Mouse (Mus musculus) heart, adult 11 months (tissue): Measurements from ENCODE around the gene Agbl4.
"Not testable (repeated sequence)": the region's sequence is repeated elsewhere in the genome, so short reads cannot be mapped to it uniquely, and the experiment has no call there.

Experiments used
- DNase-seq: peaks from one replicate; pipeline ENCODE4 v3.0.0; 2022

Gene Agbl4

DNA sequence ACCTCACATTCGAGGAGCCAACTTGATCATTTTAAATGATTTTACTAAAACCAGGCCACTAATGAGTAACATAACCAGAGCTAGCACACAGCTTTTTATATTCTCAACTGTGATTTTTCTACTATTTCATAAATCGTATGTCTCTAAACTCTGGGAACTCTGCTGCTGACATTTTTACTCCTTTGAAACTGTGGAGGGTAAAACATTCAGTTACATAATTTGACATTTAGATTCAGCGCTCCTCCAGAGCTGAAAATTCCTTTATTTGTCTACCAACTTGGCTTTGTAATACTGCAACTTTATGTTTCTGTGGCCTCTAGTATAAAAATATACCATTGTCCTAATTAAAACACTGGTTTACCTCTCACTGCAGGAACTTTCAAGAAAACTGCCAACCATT lies 523.6 kb downstream of the Agbl4 start:
- DNase-seq: no peak

DNA sequence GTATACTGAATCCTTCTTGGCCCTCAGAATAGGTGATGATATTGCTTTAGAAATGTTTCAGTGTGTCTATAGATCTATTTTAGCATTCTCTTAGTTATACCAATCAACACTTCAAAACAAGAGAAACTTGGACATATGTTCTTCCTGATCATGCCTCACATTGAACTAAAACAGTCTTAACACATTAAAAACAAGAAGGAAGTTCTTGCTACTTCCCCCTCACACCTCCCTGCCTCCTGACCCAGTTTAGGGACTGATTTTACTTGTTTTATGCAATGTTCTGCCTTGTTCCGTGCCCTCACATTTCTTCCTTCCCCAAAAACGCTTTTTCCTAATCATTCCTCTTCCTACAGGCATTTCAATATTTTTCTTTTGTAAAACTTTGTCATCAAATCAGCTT lies 604.2 kb downstream of the Agbl4 start:
- DNase-seq: no peak

GRCm38 (mm10) chr4:111004719-111005479 lies 607.4 kb downstream of the Agbl4 start:
- DNase-seq: no peak

DNA sequence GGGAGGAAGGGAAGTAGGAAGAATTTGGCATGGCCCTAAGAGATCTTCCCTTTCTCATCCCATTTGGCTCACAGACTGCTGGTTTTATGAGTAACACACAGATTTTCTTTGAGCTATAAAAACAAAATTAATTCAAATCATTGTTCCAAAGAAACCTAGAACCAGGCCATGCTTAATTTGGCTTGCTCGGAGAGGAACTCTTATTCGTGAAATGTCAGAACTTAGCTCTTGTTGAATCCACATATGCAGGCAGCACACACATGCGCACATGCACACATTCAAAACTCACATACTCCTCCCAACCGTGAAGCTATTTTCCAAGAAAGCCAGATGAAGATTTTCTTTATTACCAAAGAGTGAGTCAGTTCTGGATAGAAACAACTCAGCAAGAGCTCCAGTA lies 621.9 kb downstream of the Agbl4 start:
- DNase-seq: no peak

DNA sequence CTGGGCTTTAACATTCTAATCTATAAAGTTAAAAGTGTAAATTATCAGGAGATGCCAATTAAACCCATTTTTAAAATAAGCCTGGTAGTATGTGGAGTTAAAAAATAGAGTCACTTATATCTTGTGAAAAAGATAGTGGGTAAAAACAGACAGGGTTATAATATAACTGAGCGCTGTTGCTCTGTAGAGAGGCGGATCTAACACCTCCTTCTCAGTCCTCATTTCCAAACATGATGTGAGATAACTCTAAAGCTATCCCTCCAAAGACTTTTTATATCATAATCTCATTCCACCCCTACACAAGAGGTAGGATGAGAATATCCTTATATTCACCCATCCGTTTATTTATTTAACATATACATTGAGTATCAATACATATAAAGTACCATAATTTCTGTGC lies 669.9 kb downstream of the Agbl4 start:
- DNase-seq: no peak

GRCm38 (mm10) chr4:111073738-111074497 lies 676.5 kb downstream of the Agbl4 start:
- no peak for DNase-seq

- DNase-seq: no peak
Measured at GRCm38 (mm10) chr4:111074701-111075154, 677.3 kb downstream of the Agbl4 start.

- DNase-seq: no peak
Measured at GRCm38 (mm10) chr4:111077810-111078209, 680.3 kb downstream of the Agbl4 start.

DNA sequence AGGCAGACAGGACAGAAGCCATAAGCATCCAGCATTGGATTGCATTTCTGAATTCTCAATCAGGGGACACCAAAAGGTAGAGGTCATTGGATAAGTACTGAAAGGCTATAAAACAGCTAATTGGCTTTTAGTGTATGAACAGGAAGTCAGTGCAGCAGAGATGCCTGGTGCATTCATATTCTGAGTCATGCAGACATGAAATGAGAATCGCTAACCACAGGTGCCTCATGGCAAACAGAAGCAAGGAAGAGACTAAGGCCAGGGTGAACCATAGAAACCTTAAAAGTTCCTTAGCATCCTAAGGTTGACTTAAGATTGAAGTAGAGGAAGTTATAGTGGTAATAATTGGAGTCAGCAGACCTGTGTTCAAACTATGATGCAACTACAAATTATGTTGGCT lies 687.9 kb downstream of the Agbl4 start:
- DNase-seq: no peak

DNA sequence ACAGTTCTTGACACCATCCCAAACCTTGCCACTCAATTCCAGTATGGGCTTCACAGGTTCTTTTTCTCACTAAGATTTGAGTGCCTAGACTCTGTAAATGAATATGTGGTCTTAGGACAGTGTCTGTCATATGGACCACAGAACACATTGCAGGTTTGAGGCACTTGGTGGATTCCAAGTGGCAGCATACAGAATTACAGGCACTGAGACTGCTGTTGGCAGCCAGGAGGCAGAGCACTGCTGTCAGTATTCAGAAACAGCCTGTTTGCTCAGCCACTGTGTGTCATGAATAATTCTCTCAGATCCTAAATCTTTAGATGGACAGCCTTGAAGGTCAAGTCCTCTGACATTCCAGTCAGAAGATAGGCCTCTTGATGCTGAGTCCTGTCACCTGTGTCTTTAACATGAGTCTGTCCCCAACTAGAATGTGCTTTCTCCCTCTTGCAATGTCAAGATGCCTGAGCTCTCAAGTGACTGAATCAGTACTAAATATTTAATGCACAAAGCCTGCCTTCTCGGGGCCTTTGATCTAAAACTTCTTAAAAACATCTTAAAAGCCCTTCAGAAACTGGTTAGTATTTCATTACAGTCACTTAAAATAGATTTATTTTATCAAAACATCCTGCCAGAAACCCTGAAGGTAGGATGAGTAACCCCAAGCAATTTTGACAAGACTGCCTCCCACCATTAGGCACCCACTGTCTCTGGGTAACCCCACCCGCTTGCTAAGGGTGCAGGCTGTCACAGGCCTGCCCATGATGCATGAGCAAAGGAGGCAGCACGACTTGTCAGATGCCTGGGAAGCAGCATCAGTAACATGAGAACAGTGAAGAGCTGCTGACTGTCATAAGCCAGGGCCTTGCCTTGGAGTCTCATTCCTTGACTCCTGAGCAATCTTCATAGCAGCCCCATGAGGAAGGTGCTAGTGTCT lies 739.0 kb downstream of the Agbl4 start:
- DNase-seq: no peak

DNA sequence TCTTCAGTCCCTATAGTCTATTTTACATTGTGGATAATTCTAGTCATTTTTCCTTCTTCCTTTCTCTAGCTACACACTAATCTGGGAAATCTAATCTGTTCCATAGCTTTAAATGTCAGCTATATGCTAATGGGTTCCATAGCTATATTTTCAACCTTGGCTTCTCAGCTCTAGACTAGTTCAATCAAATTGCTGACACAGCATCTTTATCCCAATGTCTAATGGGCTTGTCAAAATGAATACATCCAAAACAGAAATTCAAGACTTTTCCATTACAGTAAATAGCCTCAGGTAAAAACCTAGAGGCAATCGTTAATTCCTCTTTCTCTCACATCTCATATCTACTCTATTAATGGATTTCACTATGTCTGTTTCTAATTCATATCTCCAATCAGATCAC lies 750.3 kb downstream of the Agbl4 start:
- DNase-seq: no peak

- no peak for DNase-seq
Measured at GRCm38 (mm10) chr4:111155859-111156258, 758.4 kb downstream of the Agbl4 start.

- DNase-seq: no peak
Measured at GRCm38 (mm10) chr4:111181478-111181877, 784.0 kb downstream of the Agbl4 start.

GRCm38 (mm10) chr4:111200100-111200499 lies 802.6 kb downstream of the Agbl4 start:
- no peak for DNase-seq

DNA sequence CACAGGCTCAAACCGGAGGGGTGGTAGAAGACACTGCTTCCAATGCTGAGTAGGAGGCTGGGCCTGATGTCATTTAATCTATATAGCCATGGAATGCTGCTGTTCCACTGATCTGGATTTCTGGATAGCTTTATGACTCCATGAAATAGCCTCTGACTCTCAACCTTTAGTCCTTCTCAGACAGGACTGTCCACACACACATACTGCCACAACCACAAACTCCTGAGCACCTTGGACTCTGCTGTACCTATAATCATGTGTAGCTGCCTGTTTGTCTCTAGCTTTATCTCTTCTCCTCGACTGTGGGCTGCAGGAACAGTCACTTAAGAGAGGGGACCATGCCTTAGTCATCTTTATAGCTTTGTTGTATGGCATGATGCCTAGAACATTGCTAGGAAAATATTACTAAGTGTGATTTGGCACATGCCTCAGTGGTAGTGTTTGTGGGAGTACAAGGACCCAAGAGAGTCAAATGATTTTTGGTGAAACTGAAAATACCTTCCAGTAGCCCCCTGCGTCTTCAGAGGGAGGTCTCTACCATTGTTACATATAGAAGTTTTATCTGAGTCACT lies 817.8 kb downstream of the Agbl4 start:
- DNase-seq: no peak

DNA sequence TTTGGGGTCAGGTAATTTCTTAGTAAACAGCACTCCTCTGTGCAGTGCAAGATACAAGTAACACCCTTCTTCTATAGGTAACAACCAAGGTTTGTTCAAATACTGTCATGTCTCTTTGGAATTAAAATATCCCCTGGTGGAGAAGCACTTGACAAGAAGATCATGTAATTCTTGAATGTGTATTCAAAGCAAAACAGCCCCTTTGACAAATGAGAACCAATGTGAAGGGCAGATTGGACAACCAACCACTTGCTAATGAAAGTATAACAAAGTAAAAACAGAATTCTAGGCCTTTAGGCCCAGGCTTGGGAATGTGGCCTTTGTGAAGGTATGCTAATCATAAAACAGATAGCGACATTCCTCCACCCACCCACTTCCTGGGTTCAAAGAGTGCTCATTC lies 821.6 kb downstream of the Agbl4 start:
- DNase-seq: not testable (repeated sequence)

- peak; percentile 62 for DNase-seq
Measured at GRCm38 (mm10) chr4:111219543-111219942, 822.1 kb downstream of the Agbl4 start.

- no peak for DNase-seq
Measured at GRCm38 (mm10) chr4:111233849-111234248, 836.4 kb downstream of the Agbl4 start.

DNA sequence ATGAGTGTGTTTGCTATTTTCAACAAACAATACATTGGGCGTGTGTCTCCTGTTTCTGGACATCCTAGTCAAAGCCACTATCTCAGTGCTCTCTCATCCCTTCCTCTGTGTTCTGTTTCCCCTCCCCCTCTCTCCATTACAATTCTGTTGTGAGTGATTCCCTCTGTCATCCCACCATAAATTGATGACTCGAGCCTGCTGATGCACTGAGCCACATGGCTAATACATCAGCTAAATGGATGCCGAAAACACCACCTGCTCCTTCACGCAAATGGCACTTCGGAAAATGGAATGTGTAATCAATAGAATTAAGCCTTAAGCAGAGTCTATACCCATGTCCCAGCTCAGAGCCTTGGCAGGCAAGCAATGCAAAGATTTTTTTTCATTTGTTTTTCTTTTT lies 854.5 kb downstream of the Agbl4 start:
- DNase-seq: no peak

- DNase-seq: peak; percentile 66
Measured at GRCm38 (mm10) chr4:111255499-111255898, 858.0 kb downstream of the Agbl4 start.

GRCm38 (mm10) chr4:111256931-111257330 lies 859.5 kb downstream of the Agbl4 start:
- no peak for DNase-seq

- DNase-seq: no peak
Measured at GRCm38 (mm10) chr4:111280936-111281335, 883.5 kb downstream of the Agbl4 start.

DNA sequence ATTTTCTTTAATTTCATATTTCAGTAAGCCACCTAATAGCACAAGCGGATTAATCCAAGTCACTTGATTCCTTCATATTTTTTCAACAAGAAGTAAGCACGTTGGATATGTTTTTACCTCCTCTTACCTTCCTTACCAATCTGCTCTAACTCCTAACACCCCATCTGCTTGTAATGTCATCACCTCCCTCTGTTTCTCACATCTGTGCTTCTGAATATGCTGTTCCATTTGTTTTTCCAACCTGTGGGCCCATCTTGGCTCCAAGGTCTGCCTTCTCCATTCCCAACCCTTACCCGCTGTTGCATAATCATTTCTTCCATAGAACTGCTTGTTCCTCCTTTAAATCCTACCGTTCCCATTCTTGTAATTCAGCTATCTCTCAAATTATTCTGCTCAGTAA lies 884.4 kb downstream of the Agbl4 start:
- no peak for DNase-seq
